Mouse (Mus musculus) ES-Bruce4 (cell line): ENCODE measurements at regions not wholly inside any gene's neighbourhood (a gene's known extent, or its start where the extent isn't known, plus 50 kb on each side); places are given as distances from the start of the nearest gene placed in this dataset.

ENCODE experiments used
- H3K27ac ChIP-seq: 2 replicates; pipeline ENCODE4 v1.5.1; 2012; ENCODE audit warnings: low read length, inconsistent platforms; ENCODE audit not compliant: insufficient read depth
- H3K27me3 ChIP-seq: 2 replicates; pipeline ENCODE4 v1.6.1; 2012; ENCODE audit warnings: mild to moderate bottlenecking, low read length, inconsistent platforms; ENCODE audit not compliant: control insufficient read depth, poor library complexity, insufficient read depth, severe bottlenecking
- H3K36me3 ChIP-seq: 2 replicates; pipeline ENCODE4 v1.6.1; 2012; ENCODE audit warnings: inconsistent platforms, mild to moderate bottlenecking, low read length, moderate library complexity; ENCODE audit not compliant: control insufficient read depth, poor library complexity, insufficient read depth, severe bottlenecking
- H3K4me1 ChIP-seq: one replicate; pipeline ENCODE4 v1.8.1; 2011; ENCODE audit warnings: low read length; ENCODE audit not compliant: control insufficient read depth, insufficient read depth
- H3K4me3 ChIP-seq: 2 replicates; pipeline ENCODE4 v1.5.1; 2011; ENCODE audit warnings: low read depth, mild to moderate bottlenecking, low read length
- H3K9ac ChIP-seq: 2 replicates; pipeline ENCODE4 v1.6.1; 2012; ENCODE audit warnings: low read depth, mild to moderate bottlenecking, inconsistent platforms; ENCODE audit not compliant: poor library complexity, severe bottlenecking
- H3K9me3 ChIP-seq: replicated peaks from 2 replicates; pipeline ENCODE4 v1.6.1; 2012; ENCODE audit warnings: mild to moderate bottlenecking, low read length, inconsistent platforms; ENCODE audit not compliant: control insufficient read depth, poor library complexity, insufficient read depth, severe bottlenecking
- CTCF ChIP-seq: IDR thresholded peaks from one replicate; pipeline ENCODE4 v1.8.1; 2011; ENCODE audit warnings: low read depth, low read length
- EP300 ChIP-seq: IDR thresholded peaks from 2 replicates; pipeline ENCODE4 v1.6.1; 2011; ENCODE audit warnings: low read depth, low read length; ENCODE audit not compliant: insufficient read depth
- POLR2A ChIP-seq: IDR thresholded peaks from one replicate; pipeline ENCODE4 v1.8.1; 2011; ENCODE audit warnings: low read length; ENCODE audit not compliant: insufficient read depth

GRCm38 (mm10) chr13:58746056-58746455 is 60.3 kb upstream of the Ntrk2 start:
- Histone ChIP-seq H3K4me3 (no peak overlapping the region), H3K9ac (no peak overlapping the region), H3K27me3 (no peaks in the 10 kb centered on the region; the same call in 1 of the 2 replicates), H3K9me3 (no peaks in the 10 kb centered on the region), H3K27ac (no peak overlapping the region), H3K4me1 (no peaks in the 10 kb centered on the region), H3K36me3 (no peaks in the 10 kb centered on the region)
- no peak for TF ChIP-seq EP300
- TF ChIP-seq CTCF: no peak
- TF ChIP-seq POLR2A: no peak

GRCm38 (mm10) chr13:58747685-58748084 is 58.7 kb upstream of the Ntrk2 start:
- H3K27ac ChIP-seq: no peak overlapping the region
- no peak overlapping the region for H3K9ac ChIP-seq
- no peaks in the 10 kb centered on the region for H3K36me3 ChIP-seq
- no peaks in the 10 kb centered on the region for H3K4me1 ChIP-seq
- H3K4me3 ChIP-seq: no peak overlapping the region
- no peaks in the 10 kb centered on the region; the same call in 1 of the 2 replicates for H3K27me3 ChIP-seq
- H3K9me3 ChIP-seq: no peaks in the 10 kb centered on the region
- no peak for TF ChIP-seq POLR2A
- no peak for TF ChIP-seq CTCF
- no peak for TF ChIP-seq EP300

GRCm38 (mm10) chr13:58756125-58756524 is 50.2 kb upstream of the Ntrk2 start:
- H3K9ac ChIP-seq: no peak overlapping the region
- H3K36me3 ChIP-seq: no peaks in the 10 kb centered on the region
- H3K4me1 ChIP-seq: no peaks in the 10 kb centered on the region
- no peaks in the 10 kb centered on the region for H3K9me3 ChIP-seq
- H3K27me3 ChIP-seq: no peaks in the 10 kb centered on the region
- H3K4me3 ChIP-seq: no peak overlapping the region
- TF ChIP-seq POLR2A (no peak), EP300 (no peak), CTCF (no peak)
- H3K27ac ChIP-seq: no peak overlapping the region
